Mouse (Mus musculus): ENCODE results near the gene Sdc4. TPM values are rescaled to one million over a fixed set of nuclear protein-coding genes. Genes with fewer than 3 reads are reported as not detected.

The Sdc4 gene
- polyA plus RNA-seq, 1 experiment = 91.1 TPM

GRCm38 (mm10) chr2:164460745-164461551 is 17.3 kb upstream of the Sdc4 start, which contains the start of gene Gm20458:
Gene Gm20458, plus strand, starts transcription at chr2:164460967.
- peak within 1 kb of the TSS; percentile 73 for H3K4me3 ChIP-seq (replicated peaks; ENCODE audit: extremely low read depth, low read depth, low read length)
- peaks cover 10% of the 10 kb centered on the region for H3K4me1 ChIP-seq (ENCODE audit: control insufficient read depth, insufficient read depth, low read length)
- peak; percentile 91 for DNase-seq
- under 1% methylated on average over 62 of the region's 79 CpGs for WGBS
- TF ChIP-seq POLR2A (IDR thresholded peaks at IDR 0.05; ENCODE audit: borderline replicate concordance, extremely low read depth, low read depth, low read length) (peak; percentile 73; the same call in 1 of the 2 replicates), CTCF (IDR thresholded peaks at IDR 0.05; ENCODE audit: insufficient read depth, low read length) (peak; percentile 64)

DNA sequence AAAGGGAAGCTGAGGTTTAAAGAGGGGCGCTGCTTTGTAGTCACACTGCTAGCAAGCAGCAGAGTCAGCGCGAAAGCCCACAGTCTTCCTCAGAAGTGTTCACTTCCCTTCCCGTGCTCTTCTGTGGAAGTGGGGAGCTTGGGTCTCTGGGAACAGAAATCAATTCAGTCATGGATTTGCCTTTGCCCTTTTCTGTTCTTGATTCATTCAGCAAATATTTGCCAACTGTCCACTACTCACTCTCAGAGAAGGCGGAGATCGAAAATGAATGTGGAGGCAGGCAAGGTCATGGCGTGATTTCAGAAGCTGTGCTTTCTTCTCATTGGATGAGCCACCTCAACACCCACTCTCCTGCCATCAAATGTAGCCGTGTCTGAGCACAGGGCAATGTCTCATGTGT is 14.8 kb upstream of the Sdc4 start:
- peak; percentile 23 for DNase-seq
- WGBS = 55% methylated on average over 8 of the region's 8 CpGs
- H3K4me1 ChIP-seq (ENCODE audit: control insufficient read depth, insufficient read depth, low read length) = peaks cover 14% of the 10 kb centered on the region
- no peak for TF ChIP-seq CTCF (IDR thresholded peaks at IDR 0.05; ENCODE audit: insufficient read depth, low read length)
- TF ChIP-seq POLR2A (IDR thresholded peaks at IDR 0.05; ENCODE audit: borderline replicate concordance, extremely low read depth, low read depth, low read length) = no peak
- no peak overlapping the region for H3K4me3 ChIP-seq (replicated peaks; ENCODE audit: extremely low read depth, low read depth, low read length)

- DNase-seq = peak; percentile 55
- H3K4me3 ChIP-seq (replicated peaks; ENCODE audit: extremely low read depth, low read depth, low read length) = no peak overlapping the region
- 49% methylated on average over 7 of the region's 7 CpGs for WGBS
- TF ChIP-seq POLR2A (IDR thresholded peaks at IDR 0.05; ENCODE audit: borderline replicate concordance, extremely low read depth, low read depth, low read length) (no peak), CTCF (IDR thresholded peaks at IDR 0.05; ENCODE audit: insufficient read depth, low read length) (no peak)
- peaks cover 18% of the 10 kb centered on the region for H3K4me1 ChIP-seq (ENCODE audit: control insufficient read depth, insufficient read depth, low read length)
These were observed 14.3 kb upstream of the Sdc4 start for GRCm38 (mm10) chr2:164457942-164458341.

- H3K4me1 ChIP-seq (ENCODE audit: control insufficient read depth, insufficient read depth, low read length) = peaks cover 23% of the 10 kb centered on the region
- DNase-seq = peak; percentile 39
- WGBS = 3% methylated on average over 7 of the region's 7 CpGs
- no peak within 1 kb of the TSS for H3K4me3 ChIP-seq (replicated peaks; ENCODE audit: extremely low read depth, low read depth, low read length)
- no peak for TF ChIP-seq CTCF (IDR thresholded peaks at IDR 0.05; ENCODE audit: insufficient read depth, low read length)
- TF ChIP-seq POLR2A (IDR thresholded peaks at IDR 0.05; ENCODE audit: borderline replicate concordance, extremely low read depth, low read depth, low read length) = no peak
These were observed 13.2 kb upstream of the Sdc4 start, which contains the start of gene Sys1 for GRCm38 (mm10) chr2:164456864-164457300. Gene Sys1, plus strand, starts transcription at chr2:164456964.

DNA sequence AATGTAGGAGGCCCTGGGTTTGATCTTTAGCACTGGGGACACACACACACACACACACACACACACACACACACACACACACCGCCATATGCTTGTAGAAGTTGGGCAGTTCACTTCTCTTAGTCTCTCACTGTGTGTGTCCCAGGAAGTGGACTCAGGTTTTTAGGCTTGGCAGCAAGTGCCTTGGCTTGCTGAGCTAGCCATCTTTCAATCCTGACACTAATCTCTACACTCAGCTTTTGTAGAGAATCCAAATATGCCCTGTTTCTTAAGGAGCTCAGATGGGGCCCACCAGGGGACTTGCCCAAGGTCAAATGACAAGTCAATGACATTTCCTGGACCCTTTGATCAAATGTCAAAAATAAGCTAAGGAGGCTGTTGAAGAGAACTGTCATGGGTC is 12.7 kb upstream of the Sdc4 start:
- 72% methylated on average over 1 of the region's 1 CpGs for WGBS
- TF ChIP-seq POLR2A (IDR thresholded peaks at IDR 0.05; ENCODE audit: borderline replicate concordance, extremely low read depth, low read depth, low read length) (no peak), CTCF (IDR thresholded peaks at IDR 0.05; ENCODE audit: insufficient read depth, low read length) (no peak)
- peak; percentile 9 for DNase-seq
- Histone ChIP-seq H3K4me3 (replicated peaks; ENCODE audit: extremely low read depth, low read depth, low read length) (no peak overlapping the region), H3K4me1 (ENCODE audit: control insufficient read depth, insufficient read depth, low read length) (peaks cover 22% of the 10 kb centered on the region)

- 51% methylated on average over 6 of the region's 6 CpGs for WGBS
- Histone ChIP-seq H3K4me1 (ENCODE audit: control insufficient read depth, insufficient read depth, low read length) (peaks cover 22% of the 10 kb centered on the region), H3K4me3 (replicated peaks; ENCODE audit: extremely low read depth, low read depth, low read length) (no peak overlapping the region)
- DNase-seq = peak; percentile 21
- no peak for TF ChIP-seq POLR2A (IDR thresholded peaks at IDR 0.05; ENCODE audit: borderline replicate concordance, extremely low read depth, low read depth, low read length)
- no peak for TF ChIP-seq CTCF (IDR thresholded peaks at IDR 0.05; ENCODE audit: insufficient read depth, low read length)
These were observed 11.9 kb upstream of the Sdc4 start for GRCm38 (mm10) chr2:164455421-164456190.

GRCm38 (mm10) chr2:164454846-164455245 is 11.2 kb upstream of the Sdc4 start:
- TF ChIP-seq CTCF (IDR thresholded peaks at IDR 0.05; ENCODE audit: insufficient read depth, low read length) (no peak), POLR2A (IDR thresholded peaks at IDR 0.05; ENCODE audit: borderline replicate concordance, extremely low read depth, low read depth, low read length) (no peak)
- Histone ChIP-seq H3K4me1 (ENCODE audit: control insufficient read depth, insufficient read depth, low read length) (peaks cover 22% of the 10 kb centered on the region), H3K4me3 (replicated peaks; ENCODE audit: extremely low read depth, low read depth, low read length) (no peak overlapping the region)
- 27% methylated on average over 10 of the region's 10 CpGs for whole genome bisulfite sequencing
- DNase-seq = peak; percentile 75

- Histone ChIP-seq H3K4me1 (ENCODE audit: control insufficient read depth, insufficient read depth, low read length) (peaks cover 22% of the 10 kb centered on the region), H3K4me3 (replicated peaks; ENCODE audit: extremely low read depth, low read depth, low read length) (no peak overlapping the region)
- DNase-seq = no peak
- TF ChIP-seq CTCF (IDR thresholded peaks at IDR 0.05; ENCODE audit: insufficient read depth, low read length) = no peak
- TF ChIP-seq POLR2A (IDR thresholded peaks at IDR 0.05; ENCODE audit: borderline replicate concordance, extremely low read depth, low read depth, low read length) = no peak
- WGBS = 75% methylated on average over 7 of the region's 7 CpGs
These were observed 10.3 kb upstream of the Sdc4 start for GRCm38 (mm10) chr2:164453887-164454500.
